19 mouse cellular contexts compared by ENCODE assay signal in genomic region chr17:81529849-81530248, GRCm38 (mm10).
A peak's percentile ranks its signal among the peaks of the same experiment; 100 is the strongest.
DNase-seq lines count a peak whose midpoint lies in the region; ATAC-seq and TF ChIP-seq lines count a peak whose summit lies in the region.
"Had no signal": no experiment of that assay in that cellular context is flagged by ENCODE, and none has a peak within 500 bp of the region (broad histone marks: within the 10 kb centered on the region; RNA-seq: fewer than 3 reads in every experiment).

No protein-coding gene starts in this region.

- H3K9me3 ChIP-seq in forebrain, embryonic 15.5 days: no peaks in the 10 kb centered on the region
- H3K9me3 ChIP-seq in forebrain, embryonic 11.5 days (ENCODE audit: control insufficient read depth, low read length): no peaks in the 10 kb centered on the region
- H3K9me3 ChIP-seq in intestine, embryonic 14.5 days (ENCODE audit: control insufficient read depth, low read length): no peaks in the 10 kb centered on the region
- H3K9me3 ChIP-seq in intestine, postnatal 0 days (ENCODE audit: control insufficient read depth): no peaks in the 10 kb centered on the region
- H3K9me3 ChIP-seq: limb, embryonic 15.5 days; megakaryocyte, embryonic 14.5 days; neural tube, embryonic 12.5 days had no signal

- H3K4me2 ChIP-seq in forebrain, embryonic 15.5 days (replicated peaks): no peak overlapping the region
- no peak overlapping the region for H3K4me2 ChIP-seq in forebrain, embryonic 11.5 days (ENCODE audit: low read depth, low read length, severe bottlenecking)
- no peak overlapping the region for H3K4me2 ChIP-seq in intestine, embryonic 14.5 days (ENCODE audit: low read length)
- H3K4me2 ChIP-seq in intestine, postnatal 0 days (replicated peaks; ENCODE audit: low read depth): no peak overlapping the region
- H3K4me2 ChIP-seq: heart, embryonic 11.5 days; limb, embryonic 15.5 days; neural tube, embryonic 12.5 days had no signal

- H3K9ac ChIP-seq in forebrain, embryonic 15.5 days (replicated peaks): no peak overlapping the region
- no peak overlapping the region for H3K9ac ChIP-seq in forebrain, embryonic 11.5 days (ENCODE audit: low read length)
- H3K9ac ChIP-seq in intestine, embryonic 14.5 days (ENCODE audit: low read length): no peak overlapping the region
- H3K9ac ChIP-seq in intestine, postnatal 0 days (ENCODE audit: low read depth, low read length): no peak overlapping the region
- H3K9ac ChIP-seq: limb, embryonic 15.5 days; liver, postnatal 0 days; neural tube, embryonic 12.5 days had no signal

- 69% methylated on average over 2 of the region's 2 CpGs for WGBS in forebrain, embryonic 15.5 days
- 82% methylated on average over 2 of the region's 2 CpGs for WGBS in forebrain, embryonic 11.5 days
- WGBS in intestine, embryonic 14.5 days: 26% methylated on average over 2 of the region's 2 CpGs
- WGBS in intestine, postnatal 0 days: 56% methylated on average over 2 of the region's 2 CpGs

- TF ChIP-seq CTCF in intestine, postnatal 0 days (IDR thresholded peaks at IDR 0.05; ENCODE audit: low read depth): no peak
- TF ChIP-seq CTCF in cortical plate, adult 2 months (IDR thresholded peaks at IDR 0.05; ENCODE audit: extremely low read depth, insufficient read depth, low read length): no peak

- intact Hi-C loops in left cerebral cortex, postnatal 25 days (cut with DNase I): no loop called here

- no peaks in the 10 kb centered on the region for H3K4me1 ChIP-seq in forebrain, embryonic 15.5 days
- no peaks in the 10 kb centered on the region for H3K4me1 ChIP-seq in forebrain, embryonic 11.5 days (replicated peaks; ENCODE audit: control insufficient read depth, insufficient read depth, low read length)
- no peaks in the 10 kb centered on the region; the same call in 1 of the 2 replicates for H3K4me1 ChIP-seq in intestine, embryonic 14.5 days (replicated peaks; ENCODE audit: control insufficient read depth, insufficient read depth, low read length)
- no peaks in the 10 kb centered on the region for H3K4me1 ChIP-seq in intestine, postnatal 0 days (replicated peaks; ENCODE audit: control insufficient read depth, insufficient read depth, low read length)
- H3K4me1 ChIP-seq in cortical plate, adult 2 months (ENCODE audit: control insufficient read depth, insufficient read depth, low read length): peaks cover 2% of the 10 kb centered on the region
- H3K4me1 ChIP-seq: megakaryocyte, embryonic 14.5 days; neural tube, embryonic 12.5 days had no signal

- H3K36me3 ChIP-seq in forebrain, embryonic 15.5 days: no peaks in the 10 kb centered on the region
- no peaks in the 10 kb centered on the region for H3K36me3 ChIP-seq in forebrain, embryonic 11.5 days (ENCODE audit: control insufficient read depth, insufficient read depth, low read length)
- H3K36me3 ChIP-seq in intestine, embryonic 14.5 days (ENCODE audit: control insufficient read depth, insufficient read depth, low read length): no peaks in the 10 kb centered on the region
- no peaks in the 10 kb centered on the region for H3K36me3 ChIP-seq in intestine, postnatal 0 days (ENCODE audit: control insufficient read depth, insufficient read depth)
- H3K36me3 ChIP-seq: limb, embryonic 15.5 days; neural tube, embryonic 12.5 days had no signal

- no peak for ATAC-seq in forebrain, embryonic 15.5 days (replicated peaks)
- ATAC-seq in forebrain, embryonic 11.5 days (replicated peaks; ENCODE audit: low FRiP score): no peak
- ATAC-seq in intestine, embryonic 14.5 days (replicated peaks; ENCODE audit: low FRiP score, low TSS enrichment, low read depth): no peak
- no peak for ATAC-seq in intestine, postnatal 0 days
- ATAC-seq: inflammation-experienced regulatory T-cells, adult 6 months; liver, postnatal 0 days had no signal

- DNase-seq in forebrain, embryonic 11.5 days (ENCODE audit: low spot score): no peak
- DNase-seq in intestine, embryonic 14.5 days (ENCODE audit: low spot score): no peak
- peak; percentile 53 for DNase-seq in cerebellum, adult 9-10 months
- DNase-seq in left cerebral cortex, postnatal 25 days (ENCODE audit: low spot score in 2 of 2): no peak
- DNase-seq: adrenal gland, postnatal 10 days; gastrocnemius, postnatal 36 days; heart, postnatal 4 days; liver, postnatal 0 days; lung, postnatal 14 days; spleen, adult 18-20 months; thymus, adult 18-20 months had no signal

- H3K27ac ChIP-seq in forebrain, embryonic 15.5 days (replicated peaks): peak overlapping the region; percentile 20; the same call in 1 of the 2 replicates
- H3K27ac ChIP-seq in forebrain, embryonic 11.5 days (ENCODE audit: low read depth, low read length): no peak overlapping the region
- peak overlapping the region; percentile 57; the same call in 1 of the 2 replicates for H3K27ac ChIP-seq in intestine, embryonic 14.5 days (ENCODE audit: low read depth)
- H3K27ac ChIP-seq in intestine, postnatal 0 days (ENCODE audit: low read depth, low read length): no peak overlapping the region
- H3K27ac ChIP-seq in cortical plate, adult 2 months (ENCODE audit: insufficient read depth, low read length): 0 out of 2 replicates have a peak overlapping the region, but pooled peaks have one; percentile 47
- H3K27ac ChIP-seq: limb, embryonic 15.5 days; neural tube, embryonic 12.5 days had no signal

- no peak overlapping the region for H3K4me3 ChIP-seq in forebrain, embryonic 15.5 days
- no peak overlapping the region for H3K4me3 ChIP-seq in forebrain, embryonic 11.5 days (ENCODE audit: low read depth, low read length)
- no peak overlapping the region for H3K4me3 ChIP-seq in intestine, embryonic 14.5 days (ENCODE audit: low read depth, low read length)
- no peak overlapping the region for H3K4me3 ChIP-seq in intestine, postnatal 0 days (ENCODE audit: low read depth, low read length)
- H3K4me3 ChIP-seq in cortical plate, adult 2 months (ENCODE audit: insufficient read depth, low read length): no peak overlapping the region
- H3K4me3 ChIP-seq: limb, embryonic 15.5 days; megakaryocyte, embryonic 14.5 days; neural tube, embryonic 12.5 days had no signal

- no peak for TF ChIP-seq POLR2A in cortical plate, adult 2 months (IDR thresholded peaks at IDR 0.05; ENCODE audit: extremely low read depth, insufficient read depth, low read length)

- H3K27me3 ChIP-seq in forebrain, embryonic 15.5 days: no peaks in the 10 kb centered on the region
- H3K27me3 ChIP-seq in forebrain, embryonic 11.5 days (ENCODE audit: control insufficient read depth, insufficient read depth, low read length): peaks cover 25% of the 10 kb centered on the region; the same call in 1 of the 2 replicates
- no peaks in the 10 kb centered on the region for H3K27me3 ChIP-seq in intestine, embryonic 14.5 days (replicated peaks; ENCODE audit: control insufficient read depth, insufficient read depth, low read length)
- no peaks in the 10 kb centered on the region for H3K27me3 ChIP-seq in intestine, postnatal 0 days (replicated peaks; ENCODE audit: control insufficient read depth, insufficient read depth, low read length)
- H3K27me3 ChIP-seq: limb, embryonic 15.5 days; megakaryocyte, embryonic 14.5 days; neural tube, embryonic 12.5 days had no signal

Comparison
In these comparisons a context has a peak if more than half of its experiments do, and no peak if none do; other contexts are left out.
1. H3K27ac ChIP-seq: peak in forebrain, embryonic 15.5 days (single experiment), intestine, embryonic 14.5 days (single experiment) and cortical plate, adult 2 months (single experiment); none in forebrain, embryonic 11.5 days (single experiment) and intestine, postnatal 0 days (single experiment).